Mouse (Mus musculus) layer of hippocampus, postnatal 25 days (tissue): ENCODE measurements around the gene Usp5. TPM values are rescaled to one million over a fixed set of nuclear protein-coding genes. Genes with fewer than 3 reads are reported as not detected.
"Not testable (repeated sequence)": the region's sequence is repeated elsewhere in the genome, so short reads cannot be mapped to it uniquely, and the experiment has no call there.

Experiments
- DNase-seq, 2 experiments: peaks; one replicate each; pipeline ENCODE4 v3.0.0; 2022; ENCODE audit warnings: mixed read lengths in 2 of 2, low spot score in 1 of 2; ENCODE audit errors: extremely low spot score in 1 of 2
- total RNA-seq, 2 experiments: library from RNA; stranded (reverse); gene quantifications; 2 replicates each; pipeline ENCODE4 v1.2.3; 2021

The Usp5 gene
- total RNA-seq, 2 experiments from 2014 or later, result 164 to 183 TPM

DNA sequence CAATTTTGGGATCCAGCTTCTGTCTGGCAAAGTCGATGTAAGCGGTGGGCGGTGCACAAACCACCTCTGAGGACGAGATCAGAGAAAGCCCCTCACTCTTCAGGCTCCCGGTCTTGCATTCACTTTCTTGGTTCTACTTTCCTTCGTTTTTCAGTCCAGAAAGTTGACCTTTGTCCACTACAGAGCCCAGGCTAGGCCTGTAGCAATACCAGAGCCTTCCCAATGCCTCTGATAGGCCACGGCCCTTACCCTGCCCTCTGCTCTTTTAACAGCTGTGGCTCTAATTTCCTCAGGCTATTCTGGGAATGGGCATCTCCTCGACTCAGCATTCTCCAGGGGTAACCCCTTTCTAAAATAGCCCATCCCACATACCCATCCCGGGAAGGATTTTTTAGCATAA, 16.4 kb downstream of the Usp5 start:
- DNase-seq, result no peak

DNA sequence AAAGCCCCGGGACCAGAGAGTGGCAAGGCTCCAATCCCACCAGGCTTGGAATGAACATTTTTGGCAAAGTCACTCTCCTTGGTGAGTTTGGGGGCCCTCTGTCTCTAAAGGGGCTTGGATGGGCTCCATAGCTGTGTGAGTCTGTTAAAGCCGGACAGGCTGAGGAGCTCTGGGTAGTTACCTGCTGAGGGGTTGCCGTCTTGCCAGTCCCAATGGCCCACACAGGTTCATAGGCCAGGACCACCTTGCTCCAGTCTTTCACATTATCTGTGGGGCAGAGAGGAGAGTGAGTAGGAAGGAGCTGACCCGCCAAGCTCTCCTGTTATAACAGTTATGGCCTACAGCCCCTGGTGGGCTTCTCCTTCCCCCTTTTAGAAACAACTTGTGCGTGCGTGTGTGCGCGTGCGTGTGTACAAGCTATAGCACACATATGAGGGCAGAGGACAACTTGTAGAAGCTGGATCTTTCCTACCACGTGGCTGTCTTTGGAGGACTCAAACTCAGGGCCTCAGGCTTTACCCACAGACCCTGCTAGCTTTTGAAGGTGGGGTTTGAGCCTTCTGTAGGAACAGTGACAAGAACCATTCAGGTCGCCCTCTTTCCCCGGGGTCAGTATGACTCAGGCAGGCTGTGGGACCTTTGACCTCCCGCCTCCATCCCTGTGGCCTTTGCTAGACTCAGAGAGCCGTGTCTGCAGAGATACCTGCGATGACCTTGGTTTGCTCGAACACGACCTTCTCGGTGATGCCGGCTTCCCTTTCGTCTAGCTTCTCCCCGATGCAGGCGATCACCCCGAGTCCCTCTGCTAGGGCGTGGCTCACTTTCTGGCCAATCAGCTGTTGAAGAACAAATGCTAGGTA, 17.4 kb downstream of the Usp5 start:
- DNase-seq, result no peak

DNA sequence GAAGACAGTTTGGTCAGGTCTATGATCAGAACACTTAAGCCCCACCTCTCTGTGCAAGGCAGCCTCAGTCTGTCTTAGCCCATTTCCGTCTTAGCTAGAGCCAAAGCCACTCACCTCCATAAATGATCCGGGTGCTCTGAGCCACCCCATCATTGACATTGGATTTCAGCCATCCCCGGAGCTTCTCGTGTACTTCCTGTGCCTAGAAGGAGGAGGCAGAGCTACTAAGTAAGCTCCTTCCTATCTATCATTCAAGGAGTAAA, 17.9 kb downstream of the Usp5 start:
- DNase-seq, result no peak

DNA sequence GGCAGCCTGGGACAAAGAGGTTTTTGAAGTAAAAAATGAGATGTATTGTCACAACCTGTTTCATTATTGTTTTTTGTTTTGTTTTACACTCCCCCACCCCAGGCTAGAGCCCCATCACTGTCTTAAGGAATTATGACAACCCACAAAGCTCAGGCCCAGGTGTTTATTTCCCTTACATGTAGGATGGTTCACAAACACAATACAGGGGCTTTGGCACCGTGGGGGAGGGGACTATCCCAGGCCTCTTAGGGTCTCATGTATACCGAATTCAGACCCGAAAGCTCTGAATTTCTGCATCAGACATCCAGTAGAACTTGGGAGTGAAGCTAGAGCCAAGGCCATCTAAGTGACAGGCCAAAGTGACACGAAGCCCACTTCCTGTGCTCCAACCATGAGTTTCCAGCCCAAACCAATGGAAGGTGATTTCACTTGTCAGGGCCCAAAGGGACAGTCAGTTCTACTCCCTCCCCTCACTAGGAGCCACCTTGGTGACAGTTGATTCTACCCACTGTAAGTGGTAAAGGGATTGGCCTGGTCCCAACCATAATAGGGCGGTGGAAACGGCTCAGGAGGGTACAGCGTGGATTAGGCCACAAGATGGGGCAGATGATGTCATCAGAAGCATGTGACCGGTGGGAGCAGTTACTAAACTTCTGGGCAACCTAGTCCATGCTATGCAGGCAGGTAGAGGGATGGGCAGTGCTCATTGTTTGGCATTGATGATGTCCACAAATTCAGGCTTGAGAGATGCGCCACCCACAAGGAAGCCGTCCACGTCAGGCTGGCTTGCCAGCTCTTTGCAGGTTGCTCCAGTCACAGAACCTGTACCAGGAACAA, 18.5 kb downstream of the Usp5 start:
- not testable (repeated sequence) for DNase-seq

DNA sequence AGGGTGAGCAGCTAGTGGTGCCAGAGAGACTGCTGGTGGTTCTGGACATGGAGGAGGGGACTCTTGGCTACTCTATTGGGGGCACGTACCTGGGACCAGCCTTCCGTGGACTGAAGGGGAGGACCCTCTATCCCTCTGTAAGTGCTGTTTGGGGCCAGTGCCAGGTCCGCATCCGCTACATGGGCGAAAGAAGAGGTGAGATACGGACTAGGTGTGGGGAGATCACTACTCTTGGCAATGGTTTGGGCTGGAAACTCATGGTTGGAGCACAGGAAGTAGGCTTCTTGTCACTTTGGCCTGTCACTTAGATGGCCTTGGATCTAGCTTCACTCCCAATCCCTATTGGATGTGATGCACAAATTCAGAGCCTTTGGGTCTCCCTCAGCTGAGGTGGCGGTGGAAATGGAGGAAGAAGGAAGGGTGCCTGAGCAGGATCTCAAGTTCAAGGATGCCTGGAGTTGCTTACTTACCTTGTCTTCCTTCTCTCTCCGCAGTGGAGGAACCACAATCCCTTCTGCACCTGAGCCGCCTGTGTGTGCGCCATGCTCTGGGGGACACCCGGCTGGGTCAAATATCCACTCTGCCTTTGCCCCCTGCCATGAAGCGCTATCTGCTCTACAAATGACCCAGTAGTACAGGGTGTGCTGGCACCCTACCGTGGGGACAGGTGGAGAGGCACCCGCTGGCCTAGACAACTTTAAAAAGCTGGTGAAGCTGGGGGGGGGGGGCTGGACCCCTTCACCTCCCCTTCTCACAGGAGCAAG, 19.3 kb downstream of the Usp5 start:
- DNase-seq, result no peak

DNA sequence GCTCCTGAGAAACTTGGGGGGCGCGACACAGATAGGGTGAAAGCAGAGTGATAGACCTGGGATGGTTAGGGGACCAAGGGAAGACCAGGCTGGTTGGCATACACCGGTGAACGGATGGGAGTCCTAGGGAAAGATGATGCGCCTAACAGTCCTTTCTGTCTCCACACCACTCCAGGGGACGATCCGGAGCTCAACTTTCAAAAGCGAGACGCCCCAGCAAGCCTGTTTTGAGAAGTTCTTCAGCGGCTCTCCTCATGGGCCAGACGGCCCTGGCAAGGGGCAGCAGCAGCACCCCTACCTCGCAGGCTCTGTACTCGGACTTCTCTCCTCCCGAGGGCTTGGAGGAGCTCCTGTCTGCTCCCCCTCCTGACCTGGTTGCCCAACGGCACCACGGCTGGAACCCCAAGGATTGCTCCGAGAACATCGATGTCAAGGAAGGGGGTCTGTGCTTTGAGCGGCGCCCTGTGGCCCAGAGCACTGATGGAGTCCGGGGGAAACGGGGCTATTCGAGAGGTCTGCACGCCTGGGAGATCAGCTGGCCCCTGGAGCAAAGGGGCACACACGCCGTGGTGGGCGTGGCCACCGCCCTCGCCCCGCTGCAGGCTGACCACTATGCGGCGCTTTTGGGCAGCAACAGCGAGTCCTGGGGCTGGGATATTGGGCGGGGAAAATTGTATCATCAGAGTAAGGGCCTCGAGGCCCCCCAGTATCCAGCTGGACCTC, 20.1 kb downstream of the Usp5 start:
- peak; percentile 53 to 61 for DNase-seq

DNA sequence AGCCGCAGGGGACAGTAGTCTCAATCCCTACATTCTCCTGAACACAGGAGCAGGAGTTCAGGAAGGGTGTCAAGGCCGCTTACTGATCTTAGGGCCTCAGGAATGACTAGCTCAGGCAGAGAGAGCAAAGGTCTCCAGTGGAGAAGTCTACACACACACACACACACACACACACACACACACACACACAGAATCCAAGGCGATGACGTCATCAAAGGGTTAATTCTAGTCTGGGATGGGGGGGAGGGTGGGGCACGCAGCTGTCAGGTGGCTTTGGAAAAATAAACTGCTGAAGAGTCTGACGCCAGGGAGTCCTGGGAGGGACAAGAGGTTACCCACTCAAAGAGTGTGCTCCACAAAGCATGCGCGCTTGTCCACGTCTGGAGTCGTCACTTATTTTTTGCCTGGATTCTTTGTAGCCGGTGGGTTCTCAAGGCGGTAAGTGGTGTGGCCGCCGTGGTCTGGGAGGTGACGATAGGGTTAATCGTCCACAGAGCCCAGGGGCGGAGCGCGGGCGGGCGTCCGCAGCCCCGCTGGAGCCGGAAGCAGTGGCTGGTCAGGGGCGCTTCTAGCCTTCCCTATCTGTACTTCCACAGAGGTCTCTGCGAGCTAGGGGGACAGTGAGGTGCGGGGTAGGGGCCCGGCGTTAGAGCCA, 20.8 kb downstream of the Usp5 start, which contains the start of gene Spsb2:
Spsb2 (plus strand) TSS at position 304 of the 655 bp plus-strand sequence.
- DNase-seq, result peak; percentile 36 to 39

DNA sequence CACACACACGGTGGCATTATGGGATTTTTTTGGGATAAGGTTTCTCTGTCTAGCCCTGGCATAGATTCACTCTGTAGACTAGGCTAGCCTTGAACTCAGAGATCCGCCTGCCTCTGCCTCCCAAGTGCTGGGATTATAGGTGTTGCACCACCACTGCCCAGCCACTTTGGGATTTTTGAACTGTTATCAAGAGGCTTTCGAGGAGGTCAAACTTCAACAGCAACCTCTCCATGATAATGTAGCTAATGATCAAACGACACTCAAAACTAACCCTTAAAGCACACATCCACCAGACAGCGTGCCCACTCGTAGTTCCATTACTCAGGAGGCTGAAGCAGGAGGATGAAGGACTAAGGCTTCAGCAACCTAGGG, 21.3 kb downstream of the Usp5 start:
- DNase-seq, result no peak

DNA sequence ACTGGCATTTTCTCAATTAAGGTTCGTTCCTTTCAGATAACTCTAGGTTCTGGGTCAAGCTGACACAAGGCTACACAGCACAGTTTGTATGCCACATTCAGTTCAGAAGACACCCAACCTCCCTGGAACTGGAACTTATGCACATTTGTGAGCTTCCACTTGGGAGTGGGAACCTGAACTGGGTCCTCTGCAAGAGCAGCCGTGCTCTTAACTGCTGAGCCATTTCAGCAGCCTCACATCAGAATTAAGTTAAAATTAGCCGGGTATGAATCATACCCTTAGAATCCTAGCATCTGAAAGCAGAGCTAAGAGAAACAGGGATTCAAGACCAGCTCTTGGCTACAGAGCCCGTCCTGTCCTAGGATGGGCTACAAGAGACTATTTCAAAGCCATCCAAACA, 21.9 kb downstream of the Usp5 start:
- no peak for DNase-seq

DNA sequence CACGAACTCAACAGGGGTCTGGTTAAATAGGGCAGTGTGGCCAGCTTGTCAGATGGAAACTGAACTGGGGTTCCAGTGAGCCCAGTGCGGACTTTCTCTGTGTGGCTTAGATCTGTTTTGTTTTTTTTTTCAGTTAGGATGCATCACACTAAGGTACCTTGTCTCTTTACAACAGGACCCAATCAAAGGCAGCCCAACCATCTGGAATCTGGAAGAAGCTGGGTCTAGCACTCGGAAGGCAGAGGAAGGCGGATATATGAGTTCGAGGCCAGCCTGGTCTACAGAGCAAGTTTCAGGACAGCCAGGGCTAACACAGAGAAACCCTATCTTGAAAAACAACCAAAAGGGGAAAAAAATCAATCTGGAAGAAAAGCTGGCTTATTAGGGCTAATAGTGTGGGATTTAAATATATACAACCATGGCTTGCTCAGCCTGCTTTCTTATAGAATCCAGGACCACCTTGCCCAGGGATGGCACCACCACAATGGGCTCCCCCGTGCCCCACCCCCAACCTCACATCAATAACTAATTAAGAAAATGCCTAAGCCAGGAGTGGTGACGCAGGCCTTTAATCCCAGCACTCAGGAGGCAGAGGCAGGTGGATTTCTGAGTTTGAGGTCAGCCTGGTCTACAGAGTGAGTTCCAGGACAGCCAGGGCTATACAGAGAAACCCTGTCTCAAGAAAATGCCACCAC, 22.7 kb downstream of the Usp5 start:
- DNase-seq, result no peak

DNA sequence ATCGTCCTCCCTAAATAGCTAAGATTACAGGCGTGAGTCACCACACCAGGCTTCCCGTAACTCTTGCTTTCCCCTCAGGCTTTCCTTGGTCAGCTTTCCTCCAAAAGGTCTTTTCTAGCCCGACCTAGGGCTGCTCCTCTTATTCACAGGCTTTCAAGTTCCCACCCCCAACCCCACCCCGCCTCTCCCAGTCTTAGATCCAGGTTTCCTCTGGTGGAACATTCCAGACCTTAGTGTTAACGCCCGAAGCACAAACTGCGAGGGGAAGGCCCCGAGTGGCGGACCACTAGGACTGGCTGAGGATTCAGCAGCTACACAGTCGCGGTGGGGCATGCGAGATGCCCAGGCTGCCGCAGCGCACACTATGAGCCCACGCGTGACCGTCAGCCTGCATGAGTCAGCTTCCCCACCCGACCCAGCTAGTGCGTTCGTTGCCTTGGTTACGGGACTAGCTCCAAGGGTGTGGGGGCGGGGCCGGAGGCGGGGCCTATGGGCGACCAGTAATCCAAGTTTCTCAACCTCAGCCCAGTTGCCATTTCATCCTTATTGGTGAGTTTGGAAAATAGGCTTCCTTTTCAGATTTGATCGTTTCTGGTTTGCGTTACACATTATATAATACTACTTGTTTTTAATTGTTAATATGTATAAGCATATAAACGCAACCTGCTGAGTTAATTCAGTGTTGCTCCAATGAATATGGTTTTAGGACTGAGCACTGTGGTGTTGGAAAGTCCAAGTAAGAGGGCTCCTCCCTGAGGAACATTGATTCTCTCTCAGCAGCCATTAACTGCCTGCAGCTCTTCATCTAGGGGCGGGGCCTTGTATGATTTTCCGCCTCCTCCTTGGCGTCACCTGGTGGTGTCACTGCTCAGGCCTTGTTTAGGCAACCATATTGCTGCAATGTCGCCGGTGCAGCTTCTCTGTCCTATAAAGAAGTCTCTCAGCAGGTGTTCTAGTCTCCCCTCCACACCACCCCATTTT, 23.7 kb downstream of the Usp5 start:
- peak; percentile 91 to 96 for DNase-seq

DNA sequence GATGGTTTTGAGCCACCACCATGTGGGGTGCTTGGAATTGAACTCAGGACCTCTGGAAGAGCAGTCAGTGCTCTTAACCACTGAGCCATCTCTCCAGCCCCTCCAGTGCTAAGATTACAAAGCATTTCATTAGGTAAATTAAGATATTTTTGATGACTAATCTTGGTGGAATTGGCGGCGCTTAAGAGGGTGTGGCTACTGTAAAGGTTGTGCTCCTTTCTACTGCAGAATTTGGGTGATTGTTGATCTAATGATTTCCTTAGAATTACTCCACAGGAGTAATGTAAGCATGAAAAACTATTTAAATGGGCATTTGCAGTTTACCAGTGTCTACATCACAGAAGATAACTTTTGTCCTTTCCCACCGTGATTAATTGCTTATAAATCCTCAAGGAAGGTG, 24.9 kb downstream of the Usp5 start:
- DNase-seq, result no peak

DNA sequence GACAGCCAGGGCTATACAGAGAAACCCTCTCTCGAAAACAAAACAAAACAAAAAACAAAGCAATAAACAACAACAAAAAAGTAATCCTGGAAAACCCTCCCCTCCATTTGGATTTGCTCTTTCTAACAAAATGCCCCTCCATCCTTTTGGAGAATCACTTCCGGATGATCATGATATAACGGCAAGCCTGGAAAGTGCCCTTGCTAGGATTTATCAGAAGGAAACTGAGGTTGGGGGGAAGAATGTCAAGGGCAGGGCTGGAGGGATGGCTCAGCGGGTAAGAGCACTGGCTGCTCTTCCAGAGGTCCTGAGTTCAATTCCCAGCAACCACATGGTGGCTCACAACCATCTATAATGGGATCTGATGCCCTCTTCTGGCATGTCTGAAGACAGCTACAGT, 25.6 kb downstream of the Usp5 start:
- not testable (repeated sequence) for DNase-seq

DNA sequence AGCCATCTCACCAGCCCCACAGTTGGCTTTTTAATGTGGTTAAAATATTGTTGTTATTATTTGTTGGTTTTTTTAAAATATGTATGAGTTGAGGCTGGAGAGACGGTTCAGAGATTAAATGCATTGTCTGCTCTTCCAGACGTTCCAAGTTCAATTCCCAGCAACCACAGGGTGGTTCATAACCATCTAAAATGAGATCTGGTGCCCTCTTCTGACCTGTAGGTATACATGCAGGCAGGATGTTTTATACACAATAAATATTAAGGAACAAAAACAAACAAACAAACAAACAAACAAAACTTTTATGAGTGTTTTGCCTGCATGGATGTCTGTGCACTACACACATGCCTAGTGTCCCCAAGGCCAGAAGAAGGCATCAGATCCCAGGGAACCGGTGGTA, 26.2 kb downstream of the Usp5 start:
- DNase-seq, result no peak

DNA sequence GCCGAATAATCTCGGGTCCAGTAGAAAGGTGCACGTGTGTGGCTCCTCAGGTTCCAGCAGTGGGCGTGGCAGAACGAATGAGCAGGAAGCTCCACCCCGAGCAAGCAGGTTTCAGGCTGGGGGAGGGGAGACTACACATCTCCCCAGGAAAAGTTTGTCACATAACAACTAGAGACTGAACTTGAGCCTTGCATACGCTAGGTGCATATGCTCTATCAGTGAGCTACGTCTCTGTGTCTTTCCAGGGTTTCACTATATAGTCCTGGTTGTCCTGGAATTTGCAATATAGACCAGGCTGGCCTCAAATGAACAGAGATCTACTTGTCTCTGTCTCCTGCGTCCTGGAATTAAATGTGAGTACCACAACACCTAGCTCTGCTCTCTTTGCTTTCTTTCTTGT, 26.9 kb downstream of the Usp5 start:
- DNase-seq, result not testable (repeated sequence)

DNA sequence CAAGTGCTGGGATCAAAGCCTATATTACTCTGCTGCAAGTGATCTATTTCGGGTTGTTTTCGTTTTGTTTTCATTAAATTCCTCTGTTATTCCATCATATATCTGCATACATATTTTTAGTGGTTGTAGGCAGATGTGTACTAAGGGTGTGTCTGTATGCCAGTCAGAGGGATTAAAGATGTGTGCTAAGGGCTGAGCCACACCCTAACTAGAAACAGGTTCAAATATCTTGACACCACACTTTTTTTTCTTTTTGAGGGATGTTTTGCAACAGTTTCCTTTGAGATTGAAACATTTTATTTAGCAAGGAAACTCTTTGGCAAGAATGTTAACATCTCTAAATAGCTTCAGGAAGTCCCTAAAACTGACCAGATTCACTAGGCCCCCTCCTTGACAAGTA, 33.1 kb downstream of the Usp5 start:
- no peak for DNase-seq

DNA sequence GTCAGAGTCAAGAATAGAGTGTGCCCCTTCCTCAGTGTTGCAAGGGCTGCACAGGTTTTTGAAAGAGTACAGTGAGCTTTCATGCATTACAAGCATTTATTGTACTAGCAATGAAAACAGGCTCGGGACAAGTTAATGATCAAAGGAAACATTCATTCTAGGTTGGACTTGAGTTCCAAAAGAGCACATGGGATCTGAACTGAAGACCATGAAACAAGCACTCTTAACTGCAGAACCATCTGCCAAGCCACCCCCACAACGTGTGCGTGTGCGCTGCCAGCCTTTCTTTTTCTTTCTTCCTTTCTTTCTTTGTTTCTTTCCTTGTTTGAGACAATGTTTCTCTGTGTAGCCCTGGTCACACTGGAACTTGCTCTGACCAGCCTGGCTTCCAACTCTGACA, 33.5 kb downstream of the Usp5 start:
- no peak for DNase-seq

DNA sequence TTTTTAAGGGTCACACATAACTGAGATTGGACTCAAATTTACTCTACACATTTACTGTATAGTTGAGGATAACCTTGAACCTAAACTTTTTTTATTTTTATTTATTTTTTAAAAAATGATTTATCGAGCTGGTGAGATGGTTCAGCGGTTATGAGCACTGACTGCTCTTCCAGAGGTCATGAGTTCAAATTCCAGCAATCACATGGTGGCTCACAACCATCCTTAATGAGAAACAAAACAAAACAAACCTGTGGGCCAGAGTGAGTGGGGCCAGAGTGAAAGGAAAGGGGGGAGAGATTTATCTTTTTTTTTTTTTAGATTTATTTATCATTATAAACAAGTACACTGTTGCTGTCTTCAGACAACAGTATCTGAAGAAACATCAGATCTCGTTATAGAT, 37.4 kb downstream of the Usp5 start:
- no peak for DNase-seq
